Mouse (Mus musculus) right cerebral cortex, postnatal 25 days (tissue): ENCODE data around the gene Scn10a.

Experiments used
- DNase-seq: peaks from one replicate; pipeline ENCODE4 v3.0.0; 2022

Gene Scn10a

GRCm38 (mm10) chr9:119719222-119719621 lies at the start of gene Scn10a:
TSS of gene Scn10a (minus strand) at chr9:119719322.
- no peak for DNase-seq

GRCm38 (mm10) chr9:119768585-119768984 lies 49.5 kb upstream of the Scn10a start:
- no peak for DNase-seq

GRCm38 (mm10) chr9:119760226-119760625 lies 41.1 kb upstream of the Scn10a start:
- no peak for DNase-seq

GRCm38 (mm10) chr9:119759457-119759856 lies 40.3 kb upstream of the Scn10a start:
- no peak for DNase-seq

GRCm38 (mm10) chr9:119751507-119751906 lies 32.4 kb upstream of the Scn10a start:
- no peak for DNase-seq

- no peak for DNase-seq
Observed at GRCm38 (mm10) chr9:119749112-119749511, 30.0 kb upstream of the Scn10a start.

- no peak for DNase-seq
Observed at GRCm38 (mm10) chr9:119743900-119744299, 24.8 kb upstream of the Scn10a start.

- DNase-seq, result no peak
Observed at GRCm38 (mm10) chr9:119743312-119743711, 24.2 kb upstream of the Scn10a start.

GRCm38 (mm10) chr9:119741101-119741786 lies 22.1 kb upstream of the Scn10a start:
- no peak for DNase-seq

GRCm38 (mm10) chr9:119728412-119729097 lies 9.4 kb upstream of the Scn10a start:
- DNase-seq, result no peak

- DNase-seq, result no peak
Observed at GRCm38 (mm10) chr9:119726990-119727389, 7.9 kb upstream of the Scn10a start.

- DNase-seq, result no peak
Observed at GRCm38 (mm10) chr9:119725293-119725862, 6.3 kb upstream of the Scn10a start.

GRCm38 (mm10) chr9:119706700-119707099 lies 12.4 kb downstream of the Scn10a start:
- no peak for DNase-seq

GRCm38 (mm10) chr9:119691505-119691904 lies 27.6 kb downstream of the Scn10a start:
- no peak for DNase-seq

- DNase-seq, result no peak
Observed at GRCm38 (mm10) chr9:119691001-119691400, 28.1 kb downstream of the Scn10a start.

- DNase-seq, result no peak
Observed at GRCm38 (mm10) chr9:119687893-119688292, 31.2 kb downstream of the Scn10a start.

- DNase-seq, result no peak
Observed at GRCm38 (mm10) chr9:119686187-119686586, 32.9 kb downstream of the Scn10a start.

- no peak for DNase-seq
Observed at GRCm38 (mm10) chr9:119680896-119681295, 38.2 kb downstream of the Scn10a start.

GRCm38 (mm10) chr9:119664109-119664508 lies 55.0 kb downstream of the Scn10a start:
- no peak for DNase-seq

- DNase-seq, result no peak
Observed at GRCm38 (mm10) chr9:119656111-119656510, 63.0 kb downstream of the Scn10a start.

- no peak for DNase-seq
Observed at GRCm38 (mm10) chr9:119653758-119654157, 65.4 kb downstream of the Scn10a start.

- DNase-seq, result peak; percentile 31
Observed at GRCm38 (mm10) chr9:119646942-119647547, 72.1 kb downstream of the Scn10a start.

GRCm38 (mm10) chr9:119641985-119642384 lies 77.1 kb downstream of the Scn10a start:
- DNase-seq, result no peak
